Mouse (Mus musculus) olfactory bulb, adult 2 months (tissue): ENCODE measurements around the gene Uhmk1. TPM values are rescaled to one million over a fixed set of nuclear protein-coding genes. Genes with fewer than 3 reads are reported as not detected.
"Not testable (repeated sequence)": the region's sequence is repeated elsewhere in the genome, so short reads cannot be mapped to it uniquely, and the experiment has no call there.

Source experiments
- H3K27ac ChIP-seq: fragments of 200-500 bp; 2 replicates; pipeline ENCODE4 v1.5.1; 2012; ENCODE audit warnings: low read depth, low read length; ENCODE audit not compliant: insufficient read depth
- H3K4me1 ChIP-seq: fragments of 200-500 bp; 2 replicates; pipeline ENCODE4 v1.6.1; 2012; ENCODE audit warnings: low read length; ENCODE audit not compliant: control insufficient read depth, insufficient read depth
- H3K4me3 ChIP-seq: fragments of 200-500 bp; 2 replicates; pipeline ENCODE4 v1.5.1; 2012; ENCODE audit warnings: mild to moderate bottlenecking, low read depth, low read length, moderate library complexity; ENCODE audit not compliant: insufficient read depth
- CTCF ChIP-seq: fragments of 200-500 bp; IDR thresholded peaks from 2 replicates; pipeline ENCODE4 v1.5.1; 2012; ENCODE audit warnings: low read depth, mild to moderate bottlenecking, low read length, moderate library complexity; ENCODE audit not compliant: insufficient read depth
- POLR2A ChIP-seq: fragments of 200-500 bp; IDR thresholded peaks from 2 replicates; pipeline ENCODE4 v1.6.1; 2012; ENCODE audit warnings: mild to moderate bottlenecking, low read depth, low read length, moderate library complexity; ENCODE audit not compliant: insufficient read depth
- WGBS: fragments of 180-500 bp; shearing (Covaris S2); methylation state at CpG from one replicate; pipeline ENCODE4 v1.1.7; 2018; 5-methylcytosine and 5-hydroxymethylcytosine counted together
- polyA plus RNA-seq: library from polyadenylated mRNA; stranded (reverse); fragments of >200 nt; gene quantifications from 2 replicates; pipeline ENCODE4 v1.2.4, GENCODE M21; 2012; ENCODE audit warnings: low replicate concordance; ENCODE audit not compliant: missing spikeins, insufficient read depth, insufficient read length

The Uhmk1 gene
- polyA plus RNA-seq, result 38.9 TPM in 1 of 2 replicates, not detected in the other

DNA sequence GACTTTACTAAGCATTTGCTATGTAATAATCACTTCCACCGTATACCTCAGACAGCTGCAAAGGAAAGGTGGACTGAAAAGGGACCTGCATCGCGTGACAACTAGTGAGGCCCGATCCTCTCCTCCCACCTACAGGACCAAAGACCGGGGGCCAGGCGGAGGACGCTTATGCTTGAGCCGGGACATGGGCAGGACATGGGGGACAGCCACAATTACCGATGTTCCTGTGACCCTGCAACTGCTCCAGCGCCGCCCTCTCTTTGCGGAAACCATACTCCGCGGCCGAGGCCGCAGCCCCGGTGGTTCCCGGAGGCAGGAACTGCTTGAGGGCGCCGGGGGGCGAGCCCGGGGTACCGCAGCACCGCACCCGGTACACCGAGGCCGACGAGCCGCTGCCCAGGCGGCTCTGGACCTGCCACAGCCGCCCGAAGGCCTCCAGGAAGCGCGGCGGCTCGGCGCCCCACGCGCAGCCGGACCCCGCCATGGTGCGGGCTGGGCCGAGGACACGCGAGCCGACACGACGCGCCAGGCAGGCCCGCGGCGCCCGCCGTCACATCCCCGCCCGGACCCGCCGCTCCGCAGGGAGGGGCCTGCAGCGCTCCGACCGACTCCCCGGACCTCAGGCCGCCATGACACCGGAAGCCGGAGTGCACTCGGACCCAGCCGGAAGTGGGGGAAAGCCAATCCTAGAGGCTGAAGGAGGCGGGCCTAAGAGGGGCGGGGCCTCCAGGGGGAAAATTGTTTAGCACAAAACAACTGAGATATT, at the start of gene Uhmk1:
Gene Uhmk1, minus strand, starts transcription at position 641 of the 766 bp plus-strand sequence.
- peaks cover 4% of the 10 kb centered on the region; the same call in 1 of the 2 replicates for H3K4me1 ChIP-seq
- under 1% methylated on average over 70 of the region's 70 CpGs for WGBS
- peak within 1 kb of the TSS; percentile 89 for H3K4me3 ChIP-seq
- H3K27ac ChIP-seq, result peak within 1 kb of the TSS; percentile 50; the same call in 1 of the 2 replicates
- peak; percentile 64; the same call in 1 of the 2 replicates for TF ChIP-seq POLR2A
- TF ChIP-seq CTCF, result no peak

- 12% methylated on average over 32 of the region's 32 CpGs for WGBS
- peak; percentile 82 for TF ChIP-seq POLR2A
- TF ChIP-seq CTCF, result no peak
- H3K27ac ChIP-seq, result no peak overlapping the region
Observed at GRCm38 (mm10) chr1:170255560-170255910, 40.3 kb upstream of the Uhmk1 start.

GRCm38 (mm10) chr1:170254893-170255559, 39.8 kb upstream of the Uhmk1 start:
- TF ChIP-seq POLR2A (no peak), CTCF (no peak)
- Histone ChIP-seq H3K27ac (no peak overlapping the region), H3K4me1 (0 out of 2 replicates have a peak, but pooled peaks cover 3% of the 10 kb centered on the region), H3K4me3 (peak overlapping the region; percentile 78)
- WGBS, result 22% methylated on average over 30 of the region's 30 CpGs

More at GRCm38 (mm10) chr1:170255560-170255910, 40.3 kb upstream of the Uhmk1 start:
- Histone ChIP-seq H3K4me1 (0 out of 2 replicates have a peak, but pooled peaks cover 3% of the 10 kb centered on the region), H3K4me3 (peak overlapping the region; percentile 78)

DNA sequence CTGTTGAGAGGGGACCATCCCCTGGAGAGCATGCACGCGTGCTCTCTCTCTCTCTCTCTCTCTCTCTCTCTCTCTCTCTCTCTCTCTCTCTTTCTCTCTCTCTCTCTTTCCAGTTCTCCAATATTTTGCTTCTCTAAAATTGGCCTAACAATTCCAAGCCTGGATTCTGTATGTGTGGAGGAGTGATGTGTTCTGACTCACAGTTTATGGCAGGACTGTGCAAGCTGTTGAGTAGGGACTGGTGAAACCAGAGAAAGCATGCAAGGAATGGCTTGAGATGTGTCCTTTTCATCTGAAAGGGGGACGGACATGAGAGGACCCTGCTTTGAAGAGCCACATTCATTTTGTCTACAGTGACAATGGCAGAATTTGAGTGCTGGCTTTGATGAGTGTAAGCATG, 29.8 kb upstream of the Uhmk1 start:
- Histone ChIP-seq H3K4me3 (no peak overlapping the region), H3K27ac (no peak overlapping the region), H3K4me1 (no peaks in the 10 kb centered on the region)
- 86% methylated on average over 3 of the region's 3 CpGs for WGBS
- TF ChIP-seq POLR2A (no peak), CTCF (no peak)

GRCm38 (mm10) chr1:170232688-170233087, 17.5 kb upstream of the Uhmk1 start, which contains the start of gene Sh2d1b2:
Sh2d1b2 (plus strand) TSS chr1:170232749.
- 81% methylated on average over 6 of the region's 6 CpGs for WGBS
- not testable (repeated sequence) for H3K4me3 ChIP-seq, H3K4me1 ChIP-seq, H3K27ac ChIP-seq

- no peak for TF ChIP-seq POLR2A
- no peak for TF ChIP-seq CTCF
- no peak overlapping the region for H3K4me3 ChIP-seq
- 72% methylated on average over 2 of the region's 2 CpGs for WGBS
- H3K27ac ChIP-seq, result no peak overlapping the region
- H3K4me1 ChIP-seq, result no peaks in the 10 kb centered on the region
Observed at GRCm38 (mm10) chr1:170223276-170223675, 8.1 kb upstream of the Uhmk1 start.

GRCm38 (mm10) chr1:170220351-170220750, 5.2 kb upstream of the Uhmk1 start:
- no peak overlapping the region for H3K4me3 ChIP-seq
- H3K4me1 ChIP-seq, result no peaks in the 10 kb centered on the region
- TF ChIP-seq POLR2A (no peak), CTCF (no peak)
- no peak overlapping the region for H3K27ac ChIP-seq

GRCm38 (mm10) chr1:170218091-170218884, 3.1 kb upstream of the Uhmk1 start:
- Histone ChIP-seq H3K4me3 (no peak overlapping the region), H3K4me1 (peaks cover 2% of the 10 kb centered on the region; the same call in 1 of the 2 replicates), H3K27ac (no peak overlapping the region)
- 83% methylated on average over 6 of the region's 6 CpGs for WGBS
- no peak for TF ChIP-seq POLR2A
